15 mouse cellular contexts compared by ENCODE assay signal in genomic region chr3:65858118-65858517, GRCm38 (mm10).
DNase-seq lines count a peak whose midpoint lies in the region; ATAC-seq lines count a peak whose summit lies in the region.
"Had no signal": no experiment of that assay in that cellular context is flagged by ENCODE, and none has a peak within 500 bp of the region (broad histone marks: within the 10 kb centered on the region; RNA-seq: fewer than 3 reads in every experiment).

No protein-coding gene starts in this region.

- H3K4me3 ChIP-seq in hindbrain, embryonic 10.5 days: peak overlapping the region; percentile 30; the same call in 1 of the 2 replicates
- no peak overlapping the region for H3K4me3 ChIP-seq in hindbrain, embryonic 14.5 days (replicated peaks; ENCODE audit: low read length)
- H3K4me3 ChIP-seq in liver, embryonic 12.5 days: no peak overlapping the region
- no peak overlapping the region for H3K4me3 ChIP-seq in liver, embryonic 11.5 days (ENCODE audit: low read depth, low read length)
- H3K4me3 ChIP-seq: heart, embryonic 12.5 days; layer of hippocampus, adult 2 months; midbrain, embryonic 13.5 days; stomach, embryonic 15.5 days had no signal

- peak overlapping the region; percentile 80 for H3K27ac ChIP-seq in hindbrain, embryonic 10.5 days
- no peak overlapping the region for H3K27ac ChIP-seq in hindbrain, embryonic 14.5 days
- no peak overlapping the region for H3K27ac ChIP-seq in liver, embryonic 12.5 days
- no peak overlapping the region for H3K27ac ChIP-seq in liver, embryonic 11.5 days (ENCODE audit: low read depth, low read length)
- H3K27ac ChIP-seq: layer of hippocampus, adult 2 months; midbrain, embryonic 13.5 days; stomach, embryonic 15.5 days had no signal

- peaks cover 12% of the 10 kb centered on the region for H3K27me3 ChIP-seq in hindbrain, embryonic 10.5 days (ENCODE audit: insufficient read depth, poor library complexity, severe bottlenecking)
- no peaks in the 10 kb centered on the region for H3K27me3 ChIP-seq in hindbrain, embryonic 14.5 days (ENCODE audit: control insufficient read depth, insufficient read depth, low read length)
- H3K27me3 ChIP-seq in liver, embryonic 12.5 days (replicated peaks): no peaks in the 10 kb centered on the region
- no peaks in the 10 kb centered on the region for H3K27me3 ChIP-seq in liver, embryonic 11.5 days (replicated peaks; ENCODE audit: control insufficient read depth, insufficient read depth, low read length)
- H3K27me3 ChIP-seq: heart, embryonic 12.5 days; stomach, embryonic 15.5 days had no signal

- no peak for ATAC-seq in hindbrain, embryonic 14.5 days (ENCODE audit: low FRiP score)
- no peak for ATAC-seq in liver, embryonic 12.5 days
- no peak for ATAC-seq in liver, embryonic 11.5 days (replicated peaks; ENCODE audit: low FRiP score)
- peak; percentile 57 for ATAC-seq in granulocyte monocyte progenitor cell, adult 5-6 weeks (replicated peaks; ENCODE audit: poor library complexity, severe bottlenecking)
- ATAC-seq: CD4-positive, CD25-positive, alpha-beta regulatory T cell, adult 4 months; forebrain, postnatal 0 days; midbrain, embryonic 13.5 days had no signal

- WGBS in hindbrain, embryonic 10.5 days: 48% methylated on average over 11 of the region's 11 CpGs
- 41% methylated on average over 11 of the region's 11 CpGs for WGBS in hindbrain, embryonic 14.5 days
- 51% methylated on average over 11 of the region's 11 CpGs for WGBS in liver, embryonic 12.5 days (ENCODE audit: insufficient replicate concordance)
- 55% methylated on average over 11 of the region's 11 CpGs for WGBS in liver, embryonic 11.5 days

- H3K36me3 ChIP-seq in hindbrain, embryonic 10.5 days: no peaks in the 10 kb centered on the region
- H3K36me3 ChIP-seq in hindbrain, embryonic 14.5 days (replicated peaks; ENCODE audit: control insufficient read depth, insufficient read depth): no peaks in the 10 kb centered on the region
- H3K36me3 ChIP-seq in liver, embryonic 12.5 days: no peaks in the 10 kb centered on the region
- no peaks in the 10 kb centered on the region for H3K36me3 ChIP-seq in liver, embryonic 11.5 days (ENCODE audit: control insufficient read depth, insufficient read depth, low read length)
- H3K36me3 ChIP-seq: heart, embryonic 12.5 days; midbrain, embryonic 13.5 days; stomach, embryonic 15.5 days had no signal

- H3K4me1 ChIP-seq in hindbrain, embryonic 10.5 days (replicated peaks): peaks cover 70% of the 10 kb centered on the region
- H3K4me1 ChIP-seq in hindbrain, embryonic 14.5 days (replicated peaks; ENCODE audit: control insufficient read depth, insufficient read depth, low read length): peaks cover 31% of the 10 kb centered on the region
- H3K4me1 ChIP-seq in liver, embryonic 12.5 days: peaks cover 19% of the 10 kb centered on the region
- peaks cover 7% of the 10 kb centered on the region for H3K4me1 ChIP-seq in liver, embryonic 11.5 days (replicated peaks; ENCODE audit: control insufficient read depth, insufficient read depth, low read length)

- DNase-seq in hindbrain, embryonic 10.5 days (ENCODE audit: low spot score): no peak
- DNase-seq in hindbrain, embryonic 14.5 days (ENCODE audit: low spot score): no peak
- DNase-seq in liver, embryonic 11.5 days (ENCODE audit: low spot score): no peak
- peak; percentile 41 for DNase-seq in lung, postnatal 36 days
- no peak for DNase-seq in layer of hippocampus, adult 9-11 months
- DNase-seq: cerebellum, adult 9-11 months; forebrain, postnatal 0 days; thymus, postnatal 25 days had no signal

- H3K9ac ChIP-seq in hindbrain, embryonic 14.5 days: no peak overlapping the region
- no peak overlapping the region for H3K9ac ChIP-seq in liver, embryonic 12.5 days
- H3K9ac ChIP-seq in liver, embryonic 11.5 days (ENCODE audit: low read depth, low read length): no peak overlapping the region
- H3K9ac ChIP-seq: forebrain, postnatal 0 days; midbrain, embryonic 13.5 days; stomach, embryonic 15.5 days had no signal

- no peak overlapping the region for H3K4me2 ChIP-seq in hindbrain, embryonic 14.5 days (replicated peaks)
- peak overlapping the region; percentile 20; the same call in 1 of the 2 replicates for H3K4me2 ChIP-seq in liver, embryonic 12.5 days
- H3K4me2 ChIP-seq in liver, embryonic 11.5 days: no peak overlapping the region; the same call in 1 of the 2 replicates
- H3K4me2 ChIP-seq: stomach, embryonic 15.5 days had no signal

- H3K9me3 ChIP-seq in hindbrain, embryonic 10.5 days: no peaks in the 10 kb centered on the region
- no peaks in the 10 kb centered on the region for H3K9me3 ChIP-seq in hindbrain, embryonic 14.5 days (ENCODE audit: control insufficient read depth, low read length)
- no peaks in the 10 kb centered on the region for H3K9me3 ChIP-seq in liver, embryonic 12.5 days (replicated peaks)
- H3K9me3 ChIP-seq in liver, embryonic 11.5 days (ENCODE audit: control insufficient read depth, low read length): no peaks in the 10 kb centered on the region
- H3K9me3 ChIP-seq: heart, embryonic 12.5 days; midbrain, embryonic 13.5 days; stomach, embryonic 15.5 days had no signal
